Mouse (Mus musculus) spleen, adult 2 months (tissue): ENCODE results near the gene Trpm6.

ENCODE experiments used
- CTCF ChIP-seq: fragments of 200-500 bp; IDR thresholded peaks from 2 replicates; pipeline ENCODE4 v1.5.1; 2011; ENCODE audit warnings: mild to moderate bottlenecking, inconsistent platforms; ENCODE audit not compliant: insufficient read depth, insufficient read length, insufficient replicate concordance; ENCODE audit errors: extremely low read depth
- POLR2A ChIP-seq: fragments of 200-500 bp; IDR thresholded peaks from 2 replicates; pipeline ENCODE4 v1.6.1; 2011; ENCODE audit warnings: low read depth, low read length, inconsistent platforms

DNA sequence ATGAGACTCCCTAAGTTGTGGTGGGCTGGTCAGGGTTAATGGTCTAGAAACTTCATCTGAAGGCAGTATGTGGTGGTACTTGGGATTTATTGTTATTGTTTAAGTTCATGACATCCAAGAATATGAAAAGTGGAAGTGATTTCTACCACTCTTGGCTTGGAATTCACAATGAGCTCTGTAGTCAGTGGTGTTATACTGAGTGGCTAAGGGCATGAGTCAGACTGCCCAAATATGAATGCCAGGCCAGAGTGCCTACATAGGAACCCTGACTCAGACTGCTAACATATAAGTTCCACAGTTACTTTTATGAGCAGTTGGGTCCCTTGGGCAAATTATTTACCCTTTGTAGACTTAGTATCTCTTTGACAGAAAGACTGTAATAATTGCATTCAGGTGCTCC is 7.4 kb downstream of the Trpm6 start:
- TF ChIP-seq CTCF (no peak), POLR2A (no peak)
